Mouse (Mus musculus): ENCODE results near the gene Guk1. TPM values are rescaled to one million over a fixed set of nuclear protein-coding genes. Genes with fewer than 3 reads are reported as not detected.
A peak's percentile ranks its signal among the peaks of the same experiment; 100 is the strongest.
"Not testable (repeated sequence)": the region's sequence is repeated elsewhere in the genome, so short reads cannot be mapped to it uniquely, and the experiment has no call there.

The Guk1 gene
- total RNA-seq, 2 experiments from 2014 or later: 63.7 to 64.9 TPM

DNA sequence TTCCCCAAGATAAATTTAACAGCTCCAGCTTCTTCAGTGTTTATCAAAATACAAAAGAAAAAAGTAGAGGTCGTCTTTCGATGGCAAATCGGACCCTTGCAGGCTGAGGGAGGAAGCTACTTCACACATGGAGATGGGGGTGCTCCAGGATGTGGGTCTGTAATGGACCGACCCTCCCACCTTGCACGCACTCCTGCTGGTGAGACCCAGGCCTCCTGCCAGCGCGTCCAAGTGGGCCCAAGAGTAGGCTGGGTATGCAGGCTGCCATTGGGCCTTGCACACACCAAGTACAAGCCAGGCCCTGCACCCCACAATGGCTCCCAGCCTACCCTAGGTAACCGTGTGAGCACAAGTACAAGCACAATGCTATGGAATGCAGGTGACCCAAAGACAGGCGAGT lies 19.5 kb upstream of the Guk1 start:
- not testable (repeated sequence) for DNase-seq

DNA sequence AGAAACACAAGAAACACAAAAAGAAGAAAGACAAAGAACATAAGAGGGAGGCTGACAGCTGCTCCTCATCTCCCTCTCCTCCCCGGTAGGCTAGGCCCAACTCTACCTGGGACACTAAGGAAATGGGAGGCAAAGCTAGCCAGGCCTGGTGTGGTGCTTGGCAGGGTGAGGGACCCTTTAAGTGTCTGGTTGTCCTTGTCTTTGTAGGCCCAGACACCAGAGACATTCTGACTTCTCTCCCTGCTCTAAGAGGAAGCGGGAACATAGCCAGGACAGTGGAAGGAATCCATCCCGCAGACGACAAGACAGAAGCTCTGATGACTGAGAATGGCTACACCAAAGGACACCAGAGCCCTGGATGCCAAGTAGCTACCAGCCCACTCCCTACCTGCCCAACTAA lies 18.0 kb upstream of the Guk1 start:
- no peak for DNase-seq

DNA sequence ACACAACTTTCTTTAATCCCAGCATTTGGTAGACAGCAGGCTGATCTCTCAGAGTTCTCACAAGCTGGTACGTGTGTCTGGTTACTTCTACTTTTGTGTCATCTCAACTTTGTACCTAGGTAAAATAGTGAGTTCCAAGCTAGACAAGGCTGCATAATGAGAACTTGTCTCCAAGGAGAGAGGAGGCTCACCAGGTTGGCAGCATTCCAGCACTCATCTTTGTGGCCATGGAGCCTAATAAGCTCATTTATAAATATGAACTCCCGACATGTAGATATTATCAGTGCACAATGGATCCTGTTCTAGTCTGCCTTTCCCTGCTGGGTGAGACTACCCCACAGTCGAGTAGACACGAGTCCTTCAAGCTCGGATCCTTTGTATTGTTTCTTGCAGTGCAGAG lies 17.6 kb upstream of the Guk1 start:
- peak; percentile 50 for DNase-seq

DNA sequence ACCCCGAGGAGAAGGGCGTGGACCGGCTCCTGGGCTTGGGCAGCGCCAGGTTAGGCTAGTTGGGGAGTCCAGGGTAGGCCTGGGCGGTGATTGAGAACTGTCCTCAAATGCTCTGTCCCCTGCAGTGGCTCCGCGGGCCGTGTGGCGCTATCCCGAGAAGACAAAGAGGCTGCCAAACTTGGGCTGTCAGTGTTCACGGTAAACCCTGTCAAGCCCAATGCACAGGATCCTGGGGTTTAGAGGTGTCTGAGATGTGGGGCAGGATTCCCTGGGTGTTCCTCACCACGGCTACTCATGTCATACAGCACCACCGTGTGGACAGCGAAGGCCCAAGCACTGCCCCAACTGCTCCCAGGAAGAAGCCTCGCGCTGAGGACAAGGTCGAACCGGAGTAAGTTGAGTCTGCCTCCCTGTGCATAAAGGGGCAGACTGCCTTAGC lies 17.0 kb upstream of the Guk1 start:
- DNase-seq: peak; percentile 82

DNA sequence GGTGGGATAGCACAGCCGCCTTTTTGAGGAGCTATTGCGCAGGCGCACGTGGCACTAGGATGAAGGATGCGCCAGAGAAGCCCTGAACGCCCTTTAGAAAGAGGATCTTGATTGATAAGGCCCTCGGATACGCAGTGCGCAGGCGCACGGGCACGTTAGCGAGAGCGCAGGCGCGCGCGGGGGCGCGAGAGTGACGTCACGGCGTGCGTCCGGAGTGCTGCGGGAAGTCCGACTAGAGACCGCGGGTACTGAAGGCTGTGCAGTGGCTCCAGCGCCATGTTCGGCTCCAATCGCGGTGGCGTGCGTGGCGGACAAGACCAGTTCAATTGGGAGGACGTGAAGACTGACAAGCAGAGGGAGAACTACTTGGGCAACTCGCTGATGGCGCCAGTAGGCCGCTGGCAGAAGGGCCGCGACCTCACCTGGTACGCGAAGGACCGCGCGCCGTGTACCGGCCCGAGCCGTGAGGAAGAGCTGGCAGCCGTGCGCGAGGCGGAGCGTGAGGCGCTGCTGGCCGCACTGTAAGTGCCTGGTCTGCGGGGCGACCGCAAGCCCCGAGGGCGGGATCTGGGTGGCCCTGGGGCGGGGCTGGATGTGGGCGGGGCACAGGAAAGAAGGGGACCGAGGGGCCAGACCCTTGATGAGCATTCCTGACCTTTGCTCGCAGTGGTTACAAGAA lies 16.3 kb upstream of the Guk1 start, which contains the start of gene 2310033P09Rik:
2310033P09Rik (plus strand) TSS at position 169 of the 679 bp plus-strand sequence.
- peak; percentile 95 for DNase-seq

DNA sequence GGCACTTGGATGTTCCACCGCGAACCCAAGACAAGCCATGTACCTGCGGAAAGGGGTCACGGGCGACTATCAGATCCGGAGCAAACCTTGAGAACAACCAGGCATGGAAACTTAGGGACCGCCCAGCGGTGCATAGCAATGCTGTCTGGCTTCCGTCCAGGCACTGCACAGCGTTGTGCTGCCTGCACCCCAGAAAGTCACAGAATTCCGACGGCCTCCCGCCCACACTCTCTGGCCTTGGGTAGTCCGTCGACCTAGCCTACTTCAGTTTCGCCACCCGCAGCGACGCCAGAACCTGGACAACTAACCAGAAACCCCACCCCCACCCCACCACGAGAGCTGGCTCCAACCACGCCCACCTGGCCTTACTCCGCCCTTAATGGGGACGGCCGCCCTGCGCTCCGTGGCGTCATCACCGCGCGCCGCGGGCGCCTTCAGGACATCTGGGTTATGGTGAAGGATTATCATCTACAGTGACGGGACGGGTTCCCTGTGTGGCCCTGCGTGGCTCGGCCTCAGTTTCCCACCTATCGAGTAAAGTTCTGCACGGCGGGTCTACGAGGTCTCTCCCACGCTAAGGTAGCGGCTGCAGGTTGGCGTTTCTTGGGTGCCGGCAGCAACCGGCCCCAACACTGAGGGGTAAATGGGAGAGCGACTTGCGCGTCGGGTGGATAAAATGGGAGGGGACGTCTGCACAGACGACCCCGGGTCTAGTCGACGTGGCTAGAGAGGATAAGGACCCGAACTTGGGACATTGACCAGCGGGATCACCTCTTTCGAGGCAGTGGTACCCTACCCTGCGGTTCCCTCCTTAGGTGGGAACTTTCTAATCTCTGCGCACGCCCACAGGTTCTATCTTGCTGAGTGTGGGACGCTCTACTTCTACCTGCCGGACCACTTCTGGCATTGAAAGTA lies 10.3 kb upstream of the Guk1 start, which contains the start of gene Mrpl55:
Mrpl55 (plus strand) TSS at position 406 of the 915 bp plus-strand sequence.
- DNase-seq: peak; percentile 97

DNA sequence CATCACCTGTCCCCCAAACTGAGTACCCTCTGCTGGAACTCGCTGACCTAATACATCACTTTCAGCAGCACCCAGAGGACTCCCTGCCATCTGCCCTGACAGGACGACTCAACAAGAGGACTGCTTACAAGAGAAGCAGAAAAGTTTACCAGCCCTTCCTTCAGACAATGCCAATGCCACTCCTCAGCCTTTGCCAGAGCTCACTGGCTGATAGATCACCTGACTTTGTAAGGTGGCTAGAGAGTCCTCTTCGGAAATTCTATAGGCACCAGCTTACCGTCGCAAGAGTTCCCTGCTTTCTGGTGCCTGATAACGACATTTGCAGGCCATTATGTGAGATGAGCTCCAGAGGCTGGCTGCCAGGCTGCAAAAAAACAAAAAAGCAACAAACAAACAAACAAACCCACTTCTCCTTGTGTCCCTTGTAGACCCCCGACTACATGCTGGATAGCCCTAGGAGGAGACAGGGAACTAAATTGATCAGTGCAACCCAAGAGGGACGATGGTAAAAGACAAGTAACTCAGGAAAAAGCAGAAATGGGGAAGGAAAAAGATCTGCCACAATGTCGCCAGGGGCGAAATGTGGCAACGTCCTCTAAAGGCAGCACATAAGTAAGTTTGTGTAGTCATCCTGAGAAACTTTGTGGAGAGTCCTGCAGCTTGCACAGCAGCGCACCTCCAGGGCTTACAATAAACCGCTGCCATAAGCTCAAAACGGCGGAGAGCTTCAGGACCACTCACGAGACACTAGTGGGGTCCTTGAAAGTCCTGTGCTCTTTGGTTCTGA lies 9.4 kb upstream of the Guk1 start:
- no peak for DNase-seq

DNA sequence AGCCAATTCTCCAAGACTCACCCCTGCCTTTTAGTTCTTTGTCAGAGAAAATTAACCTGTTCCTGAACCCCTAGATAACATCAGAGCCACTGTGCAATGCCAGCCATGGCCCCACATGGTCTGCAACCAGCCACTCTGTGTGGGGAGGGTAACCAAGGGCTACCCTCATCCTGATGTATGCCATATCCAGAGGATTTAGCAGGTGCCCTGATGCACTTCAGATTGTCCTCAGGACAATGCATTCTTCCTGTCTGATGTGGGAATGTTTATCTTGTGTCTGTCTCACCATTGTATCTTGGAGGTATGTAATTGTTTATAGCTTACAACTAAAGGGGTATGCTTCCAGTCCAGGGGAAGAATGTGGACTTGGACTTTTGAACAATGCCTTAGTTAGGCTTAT lies 4.2 kb upstream of the Guk1 start:
- no peak for DNase-seq

DNA sequence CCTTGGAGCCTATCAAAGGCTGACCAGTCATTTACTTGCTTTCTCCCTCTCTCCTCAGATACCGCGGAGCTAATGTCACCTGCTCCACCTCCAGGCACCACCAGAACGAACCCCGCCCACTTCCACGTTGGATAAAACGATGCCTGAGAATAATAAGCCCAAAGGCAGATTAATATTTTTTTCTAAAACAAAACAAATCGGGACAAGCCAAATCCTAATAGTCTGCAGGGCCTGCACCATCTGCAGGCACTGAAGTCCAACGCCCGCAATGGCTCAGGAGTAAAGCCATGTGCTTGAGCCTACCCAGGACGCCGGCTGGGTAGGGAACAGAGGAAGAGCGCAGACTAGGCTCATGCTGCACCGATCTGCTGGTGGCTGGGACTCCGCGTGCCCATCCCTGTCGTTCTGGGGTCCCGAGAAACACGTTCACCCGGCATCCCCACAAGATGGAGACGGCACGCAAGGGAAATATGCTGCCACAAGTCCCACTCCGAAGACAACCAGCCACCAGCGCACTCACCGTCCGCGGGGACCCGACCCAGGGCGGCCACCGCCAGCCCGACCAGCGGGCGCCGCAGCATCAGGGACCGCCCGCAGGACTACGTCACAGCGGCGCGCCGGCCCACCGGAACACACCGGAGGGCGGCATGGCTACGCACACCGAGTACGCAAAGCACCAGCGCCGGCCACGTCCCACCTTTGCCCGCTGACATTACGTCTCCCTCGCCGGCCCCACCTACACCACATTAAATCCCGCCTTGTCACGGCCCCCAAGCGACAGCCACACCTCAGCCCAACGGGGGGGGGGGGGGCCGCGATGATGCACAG lies 567 bp downstream of the Guk1 start:
- DNase-seq: peak; percentile 94

DNA sequence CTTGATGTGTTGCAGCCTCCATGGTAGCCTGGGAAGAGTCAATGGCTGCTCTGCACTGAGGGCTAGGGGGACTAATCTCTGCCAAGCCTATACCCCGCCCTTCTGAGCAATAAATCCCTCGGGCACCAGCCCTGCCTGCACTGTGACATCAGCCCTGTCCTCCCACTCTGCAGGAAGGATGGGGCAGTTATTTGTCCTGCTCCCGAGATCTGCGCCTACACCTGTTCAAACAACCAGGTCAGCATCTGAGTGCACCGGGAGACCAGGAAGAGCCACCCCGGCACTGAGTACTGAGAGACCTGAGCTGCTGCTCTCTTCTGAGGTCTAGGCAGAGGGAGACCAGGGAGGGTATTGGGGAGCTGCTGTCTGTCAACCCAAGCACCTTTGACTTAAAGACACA lies 4.3 kb downstream of the Guk1 start:
- DNase-seq: no peak

DNA sequence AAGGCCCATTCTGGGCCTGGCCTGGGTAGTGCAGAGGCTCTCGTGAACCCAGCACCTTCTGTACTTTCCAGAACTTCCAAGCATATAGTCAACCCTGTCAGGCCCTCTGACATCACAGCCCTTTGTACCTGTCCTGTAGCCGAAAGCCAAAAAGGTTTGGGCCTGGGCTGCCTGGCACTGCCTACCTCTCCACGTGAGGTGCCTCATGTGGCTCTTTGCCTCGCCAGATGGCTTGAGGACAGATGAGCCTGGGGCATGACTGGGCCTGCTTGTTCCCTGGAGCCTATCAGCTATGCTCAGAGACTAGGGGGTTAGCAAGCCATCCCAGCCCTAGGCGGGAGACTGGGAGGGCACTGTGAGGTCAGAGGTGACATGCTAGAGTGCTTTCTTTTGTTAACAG lies 6.5 kb downstream of the Guk1 start:
- no peak for DNase-seq

DNA sequence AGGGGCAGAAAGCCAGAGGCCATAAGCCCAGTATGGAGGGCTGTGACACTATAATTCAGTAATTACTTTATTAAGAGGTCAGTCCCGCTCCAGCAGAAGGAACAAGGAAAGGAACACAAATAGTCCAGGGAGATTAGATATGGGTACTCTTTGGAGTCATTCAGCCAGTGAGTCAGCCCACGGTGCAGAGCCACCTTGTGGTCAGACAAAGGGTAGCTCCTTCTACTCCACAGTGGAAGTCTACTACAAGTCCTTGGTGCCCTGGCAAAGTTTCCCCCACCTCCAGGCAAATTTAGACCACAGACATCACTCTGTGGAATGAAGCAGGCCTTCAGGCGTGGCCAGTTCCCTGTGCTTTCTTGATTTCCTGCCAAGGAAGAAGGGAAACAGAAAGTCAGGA lies 8.2 kb downstream of the Guk1 start:
- peak; percentile 72 for DNase-seq

DNA sequence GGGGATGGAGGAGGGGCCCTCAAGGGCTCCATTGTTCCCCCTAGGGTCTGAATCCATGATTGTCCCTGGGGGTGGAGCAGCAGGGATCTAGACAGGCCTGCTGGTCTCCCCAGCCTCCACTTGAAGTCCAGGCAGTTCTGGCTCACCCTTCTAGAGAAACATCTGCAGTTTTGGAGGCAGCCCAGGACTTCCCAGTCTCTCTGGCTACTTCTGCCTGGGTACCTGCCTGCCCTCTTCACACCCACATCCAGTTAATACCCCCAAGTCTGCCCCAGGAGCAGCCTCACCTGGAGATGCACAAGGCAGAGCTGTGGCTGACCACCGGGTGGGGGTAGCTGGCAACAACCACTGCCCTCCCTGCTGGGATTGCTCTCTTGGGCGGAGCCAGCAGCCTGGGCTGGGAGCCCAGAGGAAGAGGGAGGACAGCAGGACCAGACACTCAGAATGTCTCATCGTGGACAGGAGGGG lies 9.1 kb downstream of the Guk1 start, which contains the start of gene Gjc2:
Gjc2 (minus strand) TSS at position 350 of the 468 bp plus-strand sequence.
- DNase-seq: peak; percentile 71

DNA sequence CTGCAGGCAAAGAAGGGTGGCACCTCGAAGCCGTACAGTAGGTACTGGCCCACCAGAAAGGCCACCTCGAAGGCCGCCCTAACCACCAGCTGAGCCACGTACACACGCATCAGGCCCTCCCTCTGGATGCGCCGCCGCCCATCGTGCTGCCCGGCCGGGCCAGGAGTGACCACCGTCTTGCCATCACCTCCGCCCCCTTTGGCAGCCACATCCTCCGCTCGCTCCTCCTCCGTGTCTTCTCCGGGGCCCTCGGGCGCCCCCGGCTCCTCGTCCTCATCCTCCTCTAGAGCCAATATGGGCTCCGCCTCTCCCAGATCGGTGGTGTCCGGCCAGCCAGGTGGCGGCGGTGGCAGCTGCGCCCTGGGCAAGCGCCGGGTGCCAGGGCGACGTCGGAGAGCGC lies 15.1 kb downstream of the Guk1 start:
- no peak for DNase-seq

DNA sequence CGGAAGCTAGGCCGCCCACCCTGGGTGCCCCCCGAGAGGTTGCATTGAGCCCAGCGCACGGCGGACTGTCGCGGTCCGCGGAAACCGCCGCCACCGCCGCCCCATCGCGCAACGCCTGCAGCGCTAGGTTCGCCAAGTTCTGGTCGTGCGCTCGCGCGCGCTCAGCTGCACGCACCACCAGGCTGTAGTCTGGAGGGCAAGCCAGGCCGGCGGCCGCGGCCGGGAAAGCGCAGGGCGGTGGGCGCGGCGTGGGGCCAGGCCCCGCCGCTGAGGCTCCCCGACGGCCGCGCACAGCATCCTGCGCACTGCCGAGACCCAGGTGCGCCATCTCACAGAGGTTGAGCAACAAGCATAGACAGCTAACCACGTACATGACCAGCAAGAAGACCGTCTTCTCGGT lies 15.5 kb downstream of the Guk1 start:
- DNase-seq: peak; percentile 31

DNA sequence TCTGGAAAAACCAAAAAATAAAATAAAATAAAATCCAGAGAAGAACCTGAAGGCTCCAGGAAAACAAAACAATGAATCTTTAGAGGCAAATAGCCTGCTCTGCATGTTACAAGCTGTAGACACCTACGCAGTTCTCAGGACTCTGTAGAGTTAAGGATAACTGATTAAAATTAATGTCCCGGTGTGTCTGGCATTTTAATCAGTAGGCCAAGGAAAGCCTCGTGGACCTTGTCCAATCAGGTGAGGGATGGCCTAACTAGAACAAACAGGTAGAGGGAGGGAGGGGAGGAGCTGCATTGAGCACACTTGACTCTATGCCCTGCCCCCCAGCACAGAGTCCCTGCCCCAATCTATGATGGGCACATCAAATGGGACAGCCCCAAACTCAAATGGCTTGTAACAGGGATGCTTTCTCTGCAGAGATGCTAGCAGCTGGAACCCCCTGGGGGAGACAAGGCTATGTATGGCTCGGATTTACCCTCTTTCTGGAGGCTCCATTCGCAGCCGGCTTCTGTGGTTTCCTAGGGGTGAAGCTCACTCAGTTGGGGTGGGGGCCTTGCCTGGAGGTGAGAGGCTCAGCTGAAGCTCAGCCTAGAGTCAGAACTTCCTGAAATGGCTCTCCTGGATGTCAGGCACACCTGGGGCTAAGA lies 17.7 kb downstream of the Guk1 start:
- no peak for DNase-seq

DNA sequence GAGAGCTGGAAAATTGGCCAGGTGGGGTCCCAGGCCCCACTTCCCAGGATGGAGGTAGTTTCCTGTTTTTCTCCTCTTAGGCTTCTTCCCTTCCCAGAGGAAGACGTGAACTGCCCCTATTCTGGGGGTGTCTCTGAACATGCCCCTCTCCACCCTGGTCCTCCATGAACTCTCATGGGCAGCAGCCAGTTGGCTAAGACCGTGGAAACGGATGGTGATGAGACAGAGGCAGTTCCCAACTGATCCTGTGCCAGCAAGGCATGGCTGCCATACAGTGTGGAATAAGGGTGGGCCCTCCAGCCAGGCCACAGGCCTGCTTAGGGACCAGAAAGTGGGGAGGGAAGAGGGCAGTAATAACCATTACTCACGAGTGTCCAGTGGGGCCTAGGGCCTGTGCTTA lies 21.5 kb downstream of the Guk1 start:
- DNase-seq: no peak

DNA sequence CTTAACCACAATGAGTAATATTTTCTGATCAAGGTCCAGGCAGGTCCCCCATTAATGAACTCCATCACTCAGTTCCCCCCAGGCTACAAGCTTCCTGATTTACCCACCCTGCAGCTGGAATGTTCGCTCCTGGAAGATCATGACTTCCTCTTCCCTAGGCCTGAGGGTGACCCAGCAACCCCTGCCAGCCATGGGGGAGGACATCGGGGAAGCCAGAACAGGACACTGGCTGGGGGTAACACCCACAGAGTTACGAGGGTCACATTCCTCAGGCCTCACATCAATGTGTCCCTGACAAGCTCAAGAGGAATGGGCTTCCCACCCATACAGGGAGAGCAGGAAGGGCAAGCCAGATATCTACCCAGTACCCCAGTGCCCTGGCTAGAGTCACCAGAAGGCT lies 22.2 kb downstream of the Guk1 start:
- DNase-seq: no peak

DNA sequence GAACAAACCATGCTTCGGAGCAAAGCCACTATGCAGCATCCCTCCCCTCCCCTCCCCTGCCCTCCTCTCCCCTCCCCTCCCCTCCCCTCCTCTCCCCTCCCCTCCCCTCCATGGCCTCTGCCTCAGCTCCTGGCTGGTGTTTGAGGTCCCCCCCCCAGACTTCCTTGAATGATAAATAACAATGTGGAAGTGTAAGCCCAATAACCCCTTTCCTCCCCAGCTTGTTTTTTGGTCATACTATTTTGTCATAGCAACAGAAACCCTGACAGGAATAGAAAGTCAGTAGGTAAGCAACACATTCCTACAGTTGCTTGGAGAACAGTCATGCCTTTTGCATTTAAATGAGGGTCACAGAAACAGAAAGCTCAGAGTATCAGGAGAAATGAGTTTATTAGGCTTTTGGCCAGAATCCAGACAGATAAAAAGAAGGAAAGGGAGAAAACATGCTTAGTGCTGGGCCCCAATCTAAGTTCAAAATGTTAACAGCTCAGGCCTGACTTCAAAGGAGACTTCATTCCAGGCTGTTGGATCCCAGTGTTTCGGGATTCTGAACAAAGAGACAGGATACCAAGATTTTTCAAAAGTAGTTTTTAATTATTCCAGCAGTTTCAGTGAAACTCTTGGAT lies 26.3 kb downstream of the Guk1 start:
- DNase-seq: no peak

DNA sequence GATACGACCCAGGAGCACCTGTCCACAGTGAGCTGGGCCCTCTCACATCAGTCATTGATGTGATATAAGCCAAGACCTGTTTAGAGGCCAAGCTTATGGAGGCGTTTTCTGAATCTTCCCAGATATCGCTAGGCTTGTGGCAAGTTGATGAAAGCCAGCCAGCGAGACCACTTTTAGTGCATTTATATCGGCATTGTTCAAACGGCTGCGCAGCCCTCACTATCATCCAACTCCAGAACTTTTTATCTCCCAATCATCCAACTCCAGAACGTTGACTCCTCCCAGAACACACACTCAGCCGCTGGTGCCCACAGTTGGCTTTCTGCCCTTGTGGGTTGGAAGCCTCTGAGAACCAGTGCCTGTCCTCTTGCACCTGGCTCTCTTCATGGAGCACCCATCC lies 27.6 kb downstream of the Guk1 start:
- DNase-seq: no peak
